Mouse (Mus musculus) ovary, adult 18-20 months (tissue): ENCODE results near the gene Pxmp4.

Experiments used
- DNase-seq: peaks from one replicate; pipeline ENCODE4 v3.0.0; 2022; ENCODE audit warnings: low spot score, mixed read lengths

The Pxmp4 gene

GRCm38 (mm10) chr2:154613118-154614115 lies 9.9 kb upstream of the Pxmp4 start, which contains the start of the genes Zfp341 and 4930519P11Rik:
Gene Zfp341, plus strand, starts transcription at chr2:154613297.
Gene 4930519P11Rik, minus strand, starts transcription at chr2:154613437.
- DNase-seq, result peak; percentile 86

- DNase-seq, result no peak
Measured at GRCm38 (mm10) chr2:154609050-154609767, 5.7 kb upstream of the Pxmp4 start.

GRCm38 (mm10) chr2:154606965-154607364 lies 3.5 kb upstream of the Pxmp4 start:
- DNase-seq, result no peak

GRCm38 (mm10) chr2:154604156-154604555 lies 648 bp upstream of the Pxmp4 start:
- DNase-seq, result no peak

GRCm38 (mm10) chr2:154603007-154603637 lies 386 bp downstream of the Pxmp4 start:
- DNase-seq, result no peak

GRCm38 (mm10) chr2:154601324-154601723 lies 2.2 kb downstream of the Pxmp4 start:
- DNase-seq, result no peak

- DNase-seq, result no peak
Measured at GRCm38 (mm10) chr2:154600586-154600985, 2.9 kb downstream of the Pxmp4 start.

- DNase-seq, result no peak
Measured at GRCm38 (mm10) chr2:154597399-154597798, 6.1 kb downstream of the Pxmp4 start.

- no peak for DNase-seq
Measured at GRCm38 (mm10) chr2:154595775-154596174, 7.7 kb downstream of the Pxmp4 start.

- DNase-seq, result no peak
Measured at GRCm38 (mm10) chr2:154593025-154593424, 10.5 kb downstream of the Pxmp4 start.

GRCm38 (mm10) chr2:154591239-154591638 lies 12.3 kb downstream of the Pxmp4 start:
- no peak for DNase-seq

GRCm38 (mm10) chr2:154589051-154589450 lies 14.5 kb downstream of the Pxmp4 start:
- DNase-seq, result no peak

- no peak for DNase-seq
Measured at GRCm38 (mm10) chr2:154586405-154586804, 17.1 kb downstream of the Pxmp4 start.

- no peak for DNase-seq
Measured at GRCm38 (mm10) chr2:154584931-154585601, 18.4 kb downstream of the Pxmp4 start.

- no peak for DNase-seq
Measured at GRCm38 (mm10) chr2:154583906-154584872, 19.3 kb downstream of the Pxmp4 start.

GRCm38 (mm10) chr2:154581421-154581820 lies 22.1 kb downstream of the Pxmp4 start:
- DNase-seq, result no peak

- no peak for DNase-seq
Measured at GRCm38 (mm10) chr2:154580586-154580985, 22.9 kb downstream of the Pxmp4 start.

- DNase-seq, result no peak
Measured at GRCm38 (mm10) chr2:154577744-154578067, 25.8 kb downstream of the Pxmp4 start.

GRCm38 (mm10) chr2:154576876-154577743 lies 26.4 kb downstream of the Pxmp4 start:
- no peak for DNase-seq

GRCm38 (mm10) chr2:154574271-154574670 lies 29.2 kb downstream of the Pxmp4 start:
- no peak for DNase-seq
